Mouse (Mus musculus) CH12.LX (cell line): ENCODE data around the gene Brinp2. TPM values are rescaled to one million over a fixed set of nuclear protein-coding genes. Genes with fewer than 3 reads are reported as not detected.
A peak's percentile ranks its signal among the peaks of the same experiment; 100 is the strongest.

Experiments
- DNase-seq: peaks from one replicate; pipeline ENCODE4 v3.0.0-alpha.2; 2013; ENCODE audit errors: extremely low read depth
- H3K27ac ChIP-seq: 2 replicates; pipeline ENCODE4 v1.5.1; 2012; ENCODE audit warnings: low read depth, mild to moderate bottlenecking, control low read depth, moderate library complexity; ENCODE audit not compliant: insufficient read depth
- H3K27me3 ChIP-seq: replicated peaks from 2 replicates; pipeline ENCODE3; 2012; ENCODE audit warnings: inconsistent platforms
- H3K36me3 ChIP-seq, 2 experiments: replicated peaks in 1 of 2; 2 replicates each; pipeline versions ENCODE3 to v1.6.1; 2012; ENCODE audit warnings: inconsistent platforms in 1 of 2, low read length in 1 of 2, mild to moderate bottlenecking in 1 of 2, mixed read lengths in 1 of 2, moderate library complexity in 1 of 2; ENCODE audit not compliant: control insufficient read depth in 1 of 2, insufficient read depth in 1 of 2
- H3K4me1 ChIP-seq, 2 experiments: 2 replicates each; pipeline ENCODE4 v1.6.1; 2012; ENCODE audit warnings: inconsistent platforms in 1 of 2, moderate library complexity in 1 of 2; ENCODE audit not compliant: insufficient read depth in 2 of 2, control insufficient read depth in 1 of 2
- H3K4me2 ChIP-seq: 2 replicates; pipeline ENCODE4 v1.6.1; 2012; ENCODE audit warnings: low read depth, mild to moderate bottlenecking, control low read depth; ENCODE audit not compliant: poor library complexity, insufficient read depth, severe bottlenecking
- H3K4me3 ChIP-seq, 3 experiments: fragments of 150-350 bp in 1 of 3; sonication (generic) in 1 of 3; replicated peaks in 1 of 3; 2 replicates each; pipeline versions ENCODE3 to v1.5.1; 2011 to 2012; ENCODE audit warnings: low read depth in 2 of 3, low read length in 2 of 3, mild to moderate bottlenecking in 2 of 3, moderate library complexity in 2 of 3, control low read depth in 1 of 3, improper control_type of control experiment in 1 of 3, inconsistent platforms in 1 of 3, mixed read lengths in 1 of 3; ENCODE audit not compliant: poor library complexity in 1 of 3
- H3K79me2 ChIP-seq: replicated peaks from 2 replicates; pipeline ENCODE4 v1.6.1; 2012; ENCODE audit warnings: mild to moderate bottlenecking, moderate library complexity; ENCODE audit not compliant: control insufficient read depth, poor library complexity, insufficient read depth, severe bottlenecking; ENCODE audit errors: extremely low read depth
- H3K9ac ChIP-seq: 2 replicates; pipeline ENCODE4 v1.6.1; 2012; ENCODE audit warnings: low read depth, mild to moderate bottlenecking, control low read depth, moderate library complexity; ENCODE audit not compliant: insufficient read depth
- H3K9me3 ChIP-seq: replicated peaks from 2 replicates; pipeline ENCODE3; 2012; ENCODE audit warnings: low read length, inconsistent platforms, mixed read lengths
- BHLHE40 ChIP-seq: IDR thresholded peaks from 2 replicates; pipeline ENCODE4 v1.6.1; 2011; ENCODE audit warnings: mild to moderate bottlenecking, low read depth, low read length, improper control_type of control experiment
- CHD2 ChIP-seq: IDR thresholded peaks from 2 replicates; pipeline ENCODE4 v1.6.1; 2011; ENCODE audit warnings: low read length, improper control_type of control experiment
- CTCF ChIP-seq, 2 experiments: IDR thresholded peaks in 1 of 2; conservative IDR thresholded peaks in 1 of 2; 2 replicates each; pipeline ENCODE4 v1.5.1; 2011 to 2012; ENCODE audit warnings: low read depth in 2 of 2, low read length in 2 of 2, improper control_type of control experiment in 1 of 2, inconsistent platforms in 1 of 2, mild to moderate bottlenecking in 1 of 2, moderate library complexity in 1 of 2
- E2F4 ChIP-seq: IDR thresholded peaks from 2 replicates; pipeline ENCODE4 v1.6.1; 2011; ENCODE audit warnings: low read depth, low read length, improper control_type of control experiment; ENCODE audit not compliant: insufficient replicate concordance
- EP300 ChIP-seq: IDR thresholded peaks from 2 replicates; pipeline ENCODE4 v1.6.1; 2011; ENCODE audit warnings: low read length, improper control_type of control experiment
- GABPA ChIP-seq: IDR thresholded peaks from 2 replicates; pipeline ENCODE4 v1.6.1; 2012; ENCODE audit warnings: low read depth, low read length, improper control_type of control experiment, inconsistent platforms; ENCODE audit not compliant: insufficient replicate concordance
- HCFC1 ChIP-seq: IDR thresholded peaks from 2 replicates; pipeline ENCODE4 v1.6.1; 2012; ENCODE audit warnings: low read depth, mild to moderate bottlenecking, inconsistent platforms, low read length, improper control_type of control experiment
- IRF4 ChIP-seq: IDR thresholded peaks from 2 replicates; pipeline ENCODE4 v1.6.1; 2014; ENCODE audit warnings: low read depth, mild to moderate bottlenecking, inconsistent platforms, low read length, improper control_type of control experiment
- MAFK ChIP-seq: IDR thresholded peaks from 2 replicates; pipeline ENCODE4 v1.6.1; 2011; ENCODE audit warnings: low read length, improper control_type of control experiment; ENCODE audit not compliant: insufficient replicate concordance
- MAX ChIP-seq: IDR thresholded peaks from 2 replicates; pipeline ENCODE4 v1.6.1; 2011; ENCODE audit warnings: low read length, improper control_type of control experiment
- MAZ ChIP-seq: IDR thresholded peaks from 2 replicates; pipeline ENCODE4 v1.6.1; 2012; ENCODE audit warnings: low read depth, mild to moderate bottlenecking, inconsistent platforms, low read length, improper control_type of control experiment, moderate library complexity
- MXI1 ChIP-seq: IDR thresholded peaks from 2 replicates; pipeline ENCODE4 v1.6.1; 2011; ENCODE audit warnings: mild to moderate bottlenecking, low read depth, low read length, improper control_type of control experiment
- NELFE ChIP-seq: IDR thresholded peaks from 2 replicates; pipeline ENCODE4 v1.6.1; 2011; ENCODE audit warnings: low read depth, low read length, improper control_type of control experiment
- NRF1 ChIP-seq: IDR thresholded peaks from 2 replicates; pipeline ENCODE4 v1.6.1; 2014; ENCODE audit warnings: low read depth, mild to moderate bottlenecking, inconsistent platforms, low read length, improper control_type of control experiment, moderate library complexity
- POLR2A ChIP-seq: IDR thresholded peaks from 2 replicates; pipeline ENCODE4 v1.6.1; 2011; ENCODE audit warnings: low read depth, mild to moderate bottlenecking, improper control_type of control experiment, low read length
- RAD21 ChIP-seq: IDR thresholded peaks from 2 replicates; pipeline ENCODE4 v1.6.1; 2011; ENCODE audit warnings: low read depth, mild to moderate bottlenecking, low read length, improper control_type of control experiment, moderate library complexity
- RCOR1 ChIP-seq: conservative IDR thresholded peaks from 2 replicates; pipeline ENCODE4 v1.6.1; 2012; ENCODE audit warnings: low read depth, mild to moderate bottlenecking, inconsistent platforms, low read length, improper control_type of control experiment
- SMC3 ChIP-seq: IDR thresholded peaks from 2 replicates; pipeline ENCODE4 v1.6.1; 2011; ENCODE audit warnings: low read depth, low read length, improper control_type of control experiment
- TBP ChIP-seq: conservative IDR thresholded peaks from 2 replicates; pipeline ENCODE4 v1.6.1; 2011; ENCODE audit warnings: low read depth, low read length, improper control_type of control experiment
- TCF12 ChIP-seq: IDR thresholded peaks from 2 replicates; pipeline ENCODE4 v1.6.1; 2014; ENCODE audit warnings: low read depth, mild to moderate bottlenecking, inconsistent platforms, low read length, improper control_type of control experiment
- USF1 ChIP-seq: IDR thresholded peaks from 2 replicates; pipeline ENCODE4 v1.6.1; 2014; ENCODE audit warnings: low read depth, mild to moderate bottlenecking, inconsistent platforms, low read length, improper control_type of control experiment
- ZMIZ1 ChIP-seq: IDR thresholded peaks from 2 replicates; pipeline ENCODE4 v1.6.1; 2012; ENCODE audit warnings: low read depth, mild to moderate bottlenecking, inconsistent platforms, low read length, improper control_type of control experiment
- ZNF384 ChIP-seq: IDR thresholded peaks from 2 replicates; pipeline ENCODE4 v1.6.1; 2012; ENCODE audit warnings: low read depth, low read length, improper control_type of control experiment, inconsistent platforms
- dilution Hi-C: fragments of 300-500 bp; cut with MboI; formaldehyde crosslinking; loops from 2 replicates; pipeline ENCODE4 v1.14.3; 2020; ENCODE audit warnings: low sequenced_read_pairs; ENCODE audit not compliant: extremely low pct_unique_long_range_greater_than_20kb, extremely low pct_ligation_motif_present
- in situ Hi-C: fragments of 300-500 bp; cut with MboI; formaldehyde crosslinking; loops from 3 replicates; pipeline ENCODE4 v1.14.3; 2019; ENCODE audit warnings: low sequenced_read_pairs, low pct_ligation_motif_present, low pct_unique_long_range_greater_than_20kb, mixed read lengths
- polyA plus RNA-seq: library from polyadenylated mRNA; unstranded; fragments of >175 nt; gene quantifications from 2 replicates; pipeline ENCODE4 v1.2.1, GENCODE M21; 2012; ENCODE audit warnings: low read depth; ENCODE audit not compliant: insufficient read length
- total RNA-seq, 2 experiments: library from RNA; depleted of rRNA; stranded (reverse); fragments of 300-350 nt in 1 of 2; fragments of >200 nt in 1 of 2; gene quantifications; 2 replicates each; pipeline ENCODE4 v1.2.3; 2012 to 2014

Gene Brinp2
- total and polyA plus RNA-seq, 3 experiments: 0.04 to 0.26 (median 0.05) TPM

GRCm38 (mm10) chr1:158353656-158354371 lies 2.3 kb downstream of the Brinp2 start:
- H3K27ac ChIP-seq: no peak overlapping the region
- H3K9me3 ChIP-seq: no peaks in the 10 kb centered on the region
- peaks cover 0 to 14% of the 10 kb centered on the region in 2 experiments; a peak in 2 of 4 replicates for H3K4me1 ChIP-seq
- no peak overlapping the region for H3K9ac ChIP-seq
- dilution Hi-C loops (no loop called here), in situ Hi-C loops (no loop called here)
- H3K4me3 ChIP-seq: no peak overlapping the region
- H3K27me3 ChIP-seq: peaks cover 8% of the 10 kb centered on the region
- H3K36me3 ChIP-seq: no peaks in the 10 kb centered on the region
- no peak overlapping the region for H3K4me2 ChIP-seq
- no peaks in the 10 kb centered on the region for H3K79me2 ChIP-seq
- DNase-seq: no peak
- no peak for TF ChIP-seq NELFE
- no peak for TF ChIP-seq IRF4
- no peak for TF ChIP-seq CHD2
- no peak for TF ChIP-seq E2F4
- TF ChIP-seq CTCF (conservative IDR thresholded peaks at IDR 0.05 in 1 of 2, IDR thresholded peaks at IDR 0.05 in 1 of 2; ENCODE audit: low read depth in 2 of 2, low read length in 2 of 2): no peak
- TF ChIP-seq SMC3: no peak
- TF ChIP-seq POLR2A: no peak
- no peak for TF ChIP-seq TBP
- TF ChIP-seq BHLHE40: no peak
- no peak for TF ChIP-seq NRF1
- no peak for TF ChIP-seq TCF12
- no peak for TF ChIP-seq EP300
- TF ChIP-seq GABPA: no peak
- no peak for TF ChIP-seq MAFK
- no peak for TF ChIP-seq HCFC1
- no peak for TF ChIP-seq MAX
- no peak for TF ChIP-seq MXI1
- TF ChIP-seq USF1: no peak
- TF ChIP-seq ZMIZ1: no peak
- no peak for TF ChIP-seq ZNF384

- Histone ChIP-seq H3K79me2 (no peaks in the 10 kb centered on the region), H3K27ac (no peak overlapping the region), H3K4me3 (no peak overlapping the region), H3K4me1 (no peaks in the 10 kb centered on the region), H3K36me3 (no peaks in the 10 kb centered on the region), H3K9ac (no peak overlapping the region), H3K9me3 (peaks cover 2% of the 10 kb centered on the region), H3K4me2 (no peak overlapping the region), H3K27me3 (peaks cover 1% of the 10 kb centered on the region)
- dilution Hi-C loops (no loop called here), in situ Hi-C loops (no loop called here)
- TF ChIP-seq RCOR1 (no peak), MAZ (no peak), SMC3 (peak; percentile 32), ZMIZ1 (no peak), CTCF (conservative IDR thresholded peaks at IDR 0.05 in 1 of 2, IDR thresholded peaks at IDR 0.05 in 1 of 2; ENCODE audit: low read depth in 2 of 2, low read length in 2 of 2) (peak in 1 of 2 experiments; percentile 48; a peak in 2 of 4 replicates), RAD21 (peak; percentile 49)
- DNase-seq: no peak
Observed at GRCm38 (mm10) chr1:158343243-158343714, 12.8 kb downstream of the Brinp2 start.
